Mouse (Mus musculus) thymus, postnatal 25 days (tissue): ENCODE data around the gene Cd36.
"Not testable (repeated sequence)": the region's sequence is repeated elsewhere in the genome, so short reads cannot be mapped to it uniquely, and the experiment has no call there.

Experiments used
- DNase-seq: peaks from one replicate; pipeline ENCODE4 v3.0.0; 2022

Gene Cd36

DNA sequence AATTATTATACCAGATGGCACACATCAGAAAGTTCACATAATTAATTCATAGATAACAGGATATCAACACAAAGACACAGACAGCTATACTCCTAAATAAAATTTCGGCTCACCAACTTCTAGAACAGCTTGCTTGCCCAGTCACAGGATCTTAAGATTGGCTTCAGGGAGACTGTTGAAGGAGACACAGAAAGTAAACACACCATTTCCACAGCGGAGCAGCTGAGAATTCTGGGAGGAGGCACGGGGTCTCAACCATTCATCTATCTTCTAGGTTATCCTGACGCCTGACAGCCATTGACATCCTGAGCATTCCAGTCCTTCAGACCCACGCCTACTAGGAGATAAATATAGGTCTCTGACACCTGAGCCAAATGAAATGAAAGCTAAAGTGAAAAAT, at the start of gene Cd36:
TSS of gene Cd36 (minus strand) at position 204 of the 400 bp plus-strand sequence.
- no peak for DNase-seq

DNA sequence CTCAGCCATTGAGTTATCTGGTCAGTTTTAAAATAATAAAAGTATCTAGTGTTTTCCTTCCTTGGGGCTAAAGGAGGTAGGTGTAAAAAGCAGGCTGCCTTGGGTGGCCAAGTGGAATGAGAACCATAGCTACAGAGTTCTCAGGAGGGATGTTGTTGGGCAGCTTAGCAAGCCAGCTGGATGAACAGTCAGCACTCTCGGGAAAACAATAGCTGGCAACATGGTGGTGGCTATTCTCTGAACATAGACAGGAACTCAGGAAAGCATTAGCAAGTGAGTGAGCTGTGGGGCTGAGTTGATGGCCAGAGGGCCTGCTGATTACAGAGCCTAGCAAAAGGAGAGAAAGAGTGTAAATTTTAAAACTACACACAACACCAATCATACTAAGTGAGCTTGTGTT, 45.9 kb upstream of the Cd36 start:
- no peak for DNase-seq

DNA sequence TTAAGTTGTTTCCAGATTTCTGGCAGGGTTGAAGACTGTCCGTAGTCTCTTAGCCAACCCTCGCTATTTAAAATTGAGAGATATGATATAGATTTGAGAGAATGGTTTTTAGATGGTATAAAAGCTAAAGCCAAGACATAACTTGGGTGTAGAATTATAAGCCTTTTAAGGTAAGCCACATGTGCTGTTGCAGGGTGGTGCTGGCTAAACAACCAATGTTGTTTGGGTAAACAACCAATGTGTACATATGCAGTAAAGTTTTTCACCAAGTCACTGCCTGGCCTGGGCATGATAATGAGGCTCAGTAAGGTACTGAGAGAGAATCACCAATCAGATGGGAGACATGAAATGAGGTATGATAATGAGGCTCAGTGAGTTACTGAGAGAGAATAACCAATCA, 43.0 kb upstream of the Cd36 start:
- not testable (repeated sequence) for DNase-seq

DNA sequence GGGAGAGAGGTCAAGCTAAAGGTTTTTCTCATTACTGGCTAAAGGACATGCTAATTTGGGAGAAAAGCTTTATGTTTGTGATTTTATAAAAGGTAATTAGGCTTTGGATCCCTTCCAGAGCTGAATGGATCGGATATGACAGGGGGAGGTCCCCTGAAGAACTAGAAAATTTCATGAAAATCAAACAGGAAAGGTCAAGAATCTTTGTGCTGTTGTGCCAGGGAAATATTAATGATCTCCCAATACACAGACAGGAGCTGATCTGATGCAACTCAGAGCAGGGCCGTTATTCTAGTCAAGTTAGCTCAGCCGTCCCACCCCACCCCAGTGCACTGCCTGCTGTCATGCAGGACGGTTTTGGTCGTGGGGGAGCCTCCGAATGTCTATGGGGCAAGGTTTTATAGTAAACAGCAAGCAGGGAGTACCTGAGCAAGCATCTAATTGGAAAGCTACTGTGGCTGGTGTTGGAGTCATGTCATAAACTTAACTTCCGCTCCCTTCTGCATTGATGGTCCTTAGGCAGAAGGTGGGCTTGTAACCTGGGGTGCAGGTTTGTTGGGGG, 40.5 kb upstream of the Cd36 start:
- DNase-seq: no peak

DNA sequence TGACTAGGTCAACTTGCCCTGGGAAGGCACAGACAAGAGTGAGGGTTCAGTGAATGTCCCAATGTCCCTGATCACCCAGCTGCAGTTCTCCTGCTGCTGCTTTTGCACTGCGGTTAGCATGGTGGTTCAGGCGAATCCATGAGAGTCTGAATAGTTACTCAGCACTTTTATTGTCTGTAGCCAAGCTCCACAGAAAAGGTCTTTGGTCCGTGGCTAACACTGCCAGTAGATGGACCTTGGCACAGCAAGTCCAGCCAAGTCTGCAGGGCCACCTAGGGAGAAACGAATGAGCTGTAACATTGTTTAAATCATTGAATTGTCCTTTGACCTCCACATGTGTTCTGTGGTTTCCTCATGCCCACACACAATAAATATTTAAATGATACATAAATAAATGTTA, 39.9 kb upstream of the Cd36 start:
- DNase-seq: no peak

DNA sequence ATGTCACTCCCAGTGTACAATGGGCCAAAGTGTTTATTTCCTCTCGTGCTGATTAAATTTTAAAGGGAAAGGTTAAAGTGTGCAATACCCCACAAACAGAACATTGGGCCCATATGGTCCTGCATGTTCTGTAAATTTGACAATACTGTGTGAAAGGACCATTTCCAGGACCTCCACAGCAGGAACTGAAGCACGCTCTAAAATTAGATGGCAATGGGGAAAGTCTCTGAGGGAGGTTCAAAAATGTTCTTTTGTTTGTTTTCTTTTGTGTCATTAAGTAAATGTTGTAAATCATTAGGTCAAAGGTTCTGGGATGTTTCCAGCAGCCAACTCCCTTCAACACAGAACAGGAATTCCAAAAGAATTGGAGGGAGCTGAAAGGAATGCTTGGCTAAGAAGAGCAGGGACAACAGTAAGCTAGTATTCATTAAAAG, 35.5 kb upstream of the Cd36 start:
- DNase-seq: no peak

DNA sequence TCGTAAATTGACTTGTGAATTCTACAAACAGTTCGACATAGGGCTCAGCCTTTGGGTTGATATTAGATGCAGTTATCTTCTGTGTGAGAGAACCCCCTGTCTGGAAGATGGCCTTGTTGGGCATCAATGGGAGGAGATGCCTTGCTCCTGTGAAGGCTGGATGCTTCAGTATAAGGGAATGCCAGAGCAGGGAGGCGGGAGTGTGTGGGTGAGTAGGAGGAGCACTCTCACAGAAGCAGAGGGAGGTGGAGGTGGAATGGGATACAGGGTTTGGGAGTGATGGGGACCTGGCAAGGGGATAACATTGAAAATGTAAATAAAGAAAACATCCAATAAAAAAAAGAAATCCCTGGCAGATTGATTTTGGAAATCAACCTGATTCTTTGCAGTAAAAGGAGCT, 35.0 kb upstream of the Cd36 start:
- no peak for DNase-seq

DNA sequence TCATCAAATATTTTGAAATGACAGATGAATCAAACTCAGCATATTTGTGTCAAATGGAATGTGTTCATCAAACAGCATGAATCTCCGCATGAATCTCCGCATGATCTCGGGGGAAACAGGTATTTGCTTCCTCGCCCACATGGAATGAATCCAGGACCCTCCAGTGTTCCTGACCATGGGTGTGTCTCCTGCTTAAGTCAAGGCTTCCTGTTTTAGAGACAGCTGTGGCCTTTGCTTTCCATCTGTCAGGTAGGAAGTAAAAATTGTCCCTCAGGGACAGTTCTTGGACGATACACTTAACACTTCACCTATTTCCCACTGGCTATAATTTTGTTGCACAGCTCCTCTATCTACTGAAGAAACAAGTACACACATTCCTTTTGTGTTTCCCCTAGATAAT, 30.4 kb upstream of the Cd36 start:
- DNase-seq: no peak

DNA sequence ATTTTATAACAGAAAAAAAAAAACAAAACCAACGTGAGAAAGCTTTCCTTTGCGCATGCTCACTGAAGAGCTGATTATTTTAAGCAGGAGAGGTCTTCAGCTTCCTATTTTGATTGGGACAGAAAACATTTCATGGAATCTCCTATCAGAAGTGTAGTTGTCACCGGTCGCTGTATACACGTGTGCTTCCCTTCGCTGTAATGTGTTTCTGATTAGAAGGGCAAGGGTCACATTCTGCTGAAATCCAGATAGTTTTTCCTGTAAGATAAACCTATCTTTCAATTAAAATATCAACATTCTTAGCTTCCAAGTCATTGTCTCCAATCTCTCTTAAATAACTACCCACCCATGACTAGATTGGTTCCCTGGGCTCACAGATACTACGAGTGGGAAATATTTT, 16.2 kb upstream of the Cd36 start:
- no peak for DNase-seq

DNA sequence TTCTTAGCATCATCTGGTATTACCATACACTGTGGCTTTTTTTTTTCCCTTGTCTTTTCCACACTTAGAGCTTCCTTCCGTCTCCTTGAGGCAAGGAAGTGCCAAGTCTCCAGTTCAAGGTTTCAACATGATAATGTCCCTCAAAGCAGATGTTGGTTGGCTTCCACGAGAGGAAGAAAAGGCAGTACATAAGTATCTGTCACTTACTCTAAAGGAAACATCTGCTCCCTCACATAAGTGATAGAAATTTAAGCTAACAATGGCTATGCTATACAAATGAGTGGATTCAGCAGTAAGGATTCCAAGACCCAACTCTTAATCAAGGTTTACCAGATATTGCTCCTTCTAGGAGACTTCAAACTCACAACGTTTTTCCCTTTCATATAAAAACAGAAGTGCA, 10.3 kb upstream of the Cd36 start:
- no peak for DNase-seq

DNA sequence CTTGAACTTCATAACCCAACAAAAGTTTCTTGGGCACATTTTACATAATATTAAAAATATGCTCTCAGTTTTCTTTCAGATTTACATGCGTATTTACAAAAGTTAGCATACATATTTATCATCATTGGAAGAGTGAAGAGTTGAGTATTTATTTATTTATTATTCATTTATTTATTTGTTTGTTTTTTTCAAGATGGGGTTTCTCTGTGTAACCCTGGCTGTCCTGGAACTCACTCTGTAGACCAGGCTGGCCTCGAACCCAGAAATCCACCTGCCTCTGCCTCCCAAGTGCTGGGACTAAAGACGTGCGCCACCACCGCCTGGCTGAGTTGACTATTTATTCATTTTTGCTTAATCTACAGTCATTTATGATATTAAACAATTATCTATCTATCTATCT, 9.0 kb upstream of the Cd36 start:
- DNase-seq: not testable (repeated sequence)

DNA sequence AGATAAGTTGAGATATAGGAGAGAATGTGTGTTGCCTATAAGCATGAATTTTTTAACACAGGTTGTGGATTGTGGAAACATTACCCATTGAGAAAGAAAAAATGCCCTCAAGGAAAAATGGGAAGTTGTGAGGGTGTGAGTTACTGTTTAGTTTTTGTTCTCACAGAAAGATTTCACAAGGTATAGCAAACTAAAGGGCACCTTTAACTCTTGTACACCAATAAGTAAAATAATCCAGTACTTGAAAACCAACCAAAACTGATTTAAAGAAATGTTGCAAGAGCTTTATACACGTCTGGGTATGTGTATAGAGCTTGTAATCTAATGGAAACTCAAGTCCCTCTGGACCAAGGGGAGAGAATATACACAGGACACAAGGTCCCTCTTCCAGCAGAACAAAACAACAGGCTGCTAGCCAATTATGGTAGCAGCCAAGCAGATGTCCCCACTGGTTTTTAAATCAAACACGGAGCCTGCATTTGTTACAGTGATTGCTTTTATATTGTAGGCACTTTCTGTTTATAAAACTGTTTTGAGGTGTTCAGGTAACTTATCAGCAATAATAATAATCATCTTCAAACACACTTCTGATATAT, 5.1 kb upstream of the Cd36 start:
- no peak for DNase-seq

DNA sequence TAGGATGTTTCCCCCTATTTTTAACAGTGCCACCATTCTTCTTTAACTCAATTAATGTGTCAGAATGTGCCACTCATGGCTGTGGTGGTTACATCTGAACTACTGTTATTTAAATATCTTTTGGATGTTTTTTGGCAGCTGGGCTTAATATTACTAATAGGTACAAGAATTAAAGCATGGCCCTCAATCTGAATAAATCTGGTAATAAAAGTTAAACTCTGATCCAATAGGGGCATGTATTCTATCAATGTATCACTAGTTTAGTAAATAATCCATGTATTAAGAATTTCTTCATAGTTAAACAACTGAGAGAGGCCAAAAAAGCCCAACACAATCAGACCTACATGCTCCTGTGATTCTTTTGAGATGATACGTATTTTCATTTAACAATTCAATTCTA, 690 bp upstream of the Cd36 start:
- no peak for DNase-seq

DNA sequence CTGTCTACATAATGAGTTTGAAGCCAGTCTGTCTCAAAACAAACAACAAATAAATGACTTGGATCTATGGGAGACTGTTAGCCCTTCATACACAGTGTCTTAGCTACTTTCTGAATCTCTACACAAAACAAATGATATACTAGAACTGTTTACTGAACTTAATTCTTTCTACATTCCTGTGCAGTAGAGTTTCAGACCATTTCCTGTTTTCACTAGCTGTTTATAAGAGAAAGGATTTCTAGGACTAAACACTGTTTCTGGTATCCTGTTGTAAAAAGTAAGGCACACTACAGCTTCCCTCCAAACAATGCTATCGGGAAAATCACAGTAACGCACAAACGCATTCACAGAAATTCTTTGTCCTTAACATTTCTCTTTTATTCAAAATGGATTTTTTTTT, 2.2 kb downstream of the Cd36 start:
- DNase-seq: no peak

DNA sequence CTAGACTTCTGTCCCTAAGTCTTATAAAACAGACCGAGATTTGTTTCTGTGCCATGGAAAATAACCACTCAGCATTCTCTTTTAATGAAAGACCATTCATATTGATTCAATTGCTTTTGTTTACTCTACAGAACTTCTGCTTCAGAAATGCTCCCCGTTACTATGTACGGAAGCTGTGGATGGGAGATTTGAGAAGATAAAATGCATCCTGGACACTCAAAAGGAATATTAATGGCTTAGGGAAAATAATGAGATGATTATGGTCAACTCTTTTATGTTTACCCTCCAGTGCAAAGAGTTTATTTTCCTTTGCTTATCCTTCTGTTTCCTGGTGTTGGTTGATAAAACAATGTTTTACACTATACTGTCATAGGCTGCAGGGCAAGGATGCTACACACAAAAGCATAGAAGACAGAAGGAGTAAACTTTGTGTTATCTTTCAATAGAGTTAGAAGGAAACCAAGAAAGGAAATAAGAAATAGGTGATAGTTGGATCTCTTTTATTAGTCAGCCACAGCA, 5.2 kb downstream of the Cd36 start:
- DNase-seq: no peak

DNA sequence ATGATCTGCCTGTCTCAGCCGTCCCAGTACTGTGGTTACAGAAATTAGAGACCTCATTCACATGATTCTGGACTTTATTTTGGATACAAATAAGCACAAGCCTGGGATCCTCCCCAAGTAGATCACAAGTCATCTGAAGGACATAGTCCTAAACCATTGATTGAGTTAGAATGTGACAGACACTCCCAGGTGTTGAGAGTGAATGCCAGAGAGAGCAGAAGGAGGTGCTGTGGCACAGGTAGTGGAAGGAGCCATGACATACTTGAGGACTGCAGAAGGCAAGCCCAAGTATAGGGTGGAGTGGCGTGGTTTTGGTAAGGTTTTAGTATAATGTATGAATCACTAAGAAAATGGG, 7.1 kb downstream of the Cd36 start:
- no peak for DNase-seq

DNA sequence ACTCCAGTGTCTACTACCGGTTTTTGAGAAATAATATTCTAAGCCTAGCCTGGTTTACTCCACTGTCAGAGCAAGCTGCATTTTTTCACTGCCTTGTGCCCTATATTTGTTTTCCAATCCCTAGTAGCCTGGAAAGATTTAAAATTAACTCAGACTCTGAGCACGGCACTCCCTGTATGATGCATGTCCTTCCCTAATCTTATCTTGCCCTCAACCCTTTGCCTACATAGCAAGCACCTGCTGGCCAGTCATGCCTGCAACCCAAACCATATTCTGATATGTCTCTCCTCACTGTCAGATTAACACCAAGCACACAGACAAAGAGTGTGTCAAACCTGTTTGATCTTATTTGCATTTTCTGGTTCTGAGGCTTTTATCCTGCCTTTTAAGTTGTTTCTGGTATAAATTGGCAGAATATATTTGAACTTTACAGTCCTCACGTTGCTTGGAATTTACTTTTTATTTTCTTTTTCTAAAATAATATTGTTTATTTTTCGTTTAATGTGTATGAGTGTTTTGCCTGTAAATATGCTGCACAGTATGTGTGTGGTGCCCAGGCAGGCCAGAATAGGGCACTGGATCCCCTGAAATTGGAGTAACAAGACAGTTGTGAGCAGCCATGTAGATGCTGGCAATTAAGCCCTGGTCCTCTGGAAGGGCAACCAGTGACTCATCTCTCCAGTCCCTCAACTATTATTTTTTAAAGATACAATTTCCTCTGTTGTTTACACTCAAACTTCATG, 7.6 kb downstream of the Cd36 start:
- no peak for DNase-seq

DNA sequence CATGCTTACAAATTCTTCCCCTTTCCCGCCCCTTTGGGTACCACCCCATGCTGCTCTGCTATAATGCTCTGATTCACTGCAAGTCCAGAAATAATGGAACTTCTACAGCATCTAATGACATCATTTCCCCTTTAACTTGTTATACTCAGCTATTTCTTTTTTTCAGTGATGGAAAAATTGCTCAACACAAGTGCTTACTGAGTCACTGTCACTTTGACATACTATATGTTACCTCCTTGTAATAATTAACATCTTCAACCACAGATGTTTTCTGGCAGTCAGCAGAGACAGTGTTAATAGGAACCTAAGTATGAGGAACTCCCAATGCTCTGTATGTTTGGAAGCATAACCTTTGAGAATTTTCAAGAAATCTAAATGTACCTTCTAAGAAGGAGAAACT, 8.7 kb downstream of the Cd36 start:
- no peak for DNase-seq

DNA sequence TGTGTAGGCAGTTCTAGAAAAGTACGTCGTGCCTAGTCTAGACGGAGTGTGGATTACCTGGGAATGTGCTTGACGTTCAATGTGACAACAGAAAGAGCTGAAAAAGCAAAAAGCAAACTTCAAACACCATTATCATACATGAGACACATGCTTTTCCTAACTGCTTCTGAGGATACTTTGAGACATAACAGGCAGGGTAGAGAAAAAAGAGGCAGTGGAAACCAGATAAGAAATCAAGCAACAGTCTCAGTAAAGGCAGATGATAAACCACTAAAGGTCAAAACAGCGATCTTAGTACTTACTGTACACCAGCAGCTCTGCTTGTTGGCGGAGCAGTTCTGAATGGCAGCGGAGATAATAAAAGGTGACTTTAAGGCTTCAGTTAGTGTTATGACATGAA, 11.6 kb downstream of the Cd36 start:
- DNase-seq: no peak

DNA sequence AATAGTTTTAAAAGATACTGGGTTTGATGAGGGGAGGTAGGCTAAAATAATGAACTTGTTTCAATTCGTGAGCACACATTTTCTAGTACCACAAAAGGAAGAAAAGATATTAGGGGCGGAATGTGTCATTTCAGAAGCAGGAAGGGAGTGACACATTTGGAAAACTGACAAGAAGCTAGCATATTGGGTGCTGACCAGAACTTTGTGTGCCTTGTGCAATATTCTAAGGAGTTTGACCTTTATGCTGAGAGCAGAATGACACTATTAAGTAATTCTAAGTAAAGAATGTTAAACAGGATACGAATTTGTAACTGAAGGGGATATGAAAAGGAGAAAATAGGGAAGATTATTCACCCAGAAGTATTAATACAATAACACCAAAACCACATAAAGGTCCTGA, 12.0 kb downstream of the Cd36 start:
- no peak for DNase-seq

DNA sequence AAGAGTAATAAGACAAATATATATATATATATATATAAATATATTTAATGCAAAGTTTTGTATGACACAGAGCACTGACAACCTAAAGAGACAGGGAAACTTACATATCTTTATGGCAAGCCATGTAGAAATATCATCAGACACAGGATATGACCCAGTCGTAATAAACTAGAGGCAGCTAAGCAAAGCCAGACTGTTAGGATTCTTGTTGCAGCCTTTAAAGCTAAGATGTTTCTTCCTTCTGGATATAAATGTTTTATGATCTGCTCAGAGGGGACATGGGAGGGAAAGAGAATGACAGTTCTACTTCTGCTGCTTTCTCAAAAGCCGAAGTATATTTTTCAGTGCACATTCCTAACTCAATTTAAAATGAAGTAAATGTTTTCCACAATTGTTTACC, 14.3 kb downstream of the Cd36 start:
- DNase-seq: no peak

DNA sequence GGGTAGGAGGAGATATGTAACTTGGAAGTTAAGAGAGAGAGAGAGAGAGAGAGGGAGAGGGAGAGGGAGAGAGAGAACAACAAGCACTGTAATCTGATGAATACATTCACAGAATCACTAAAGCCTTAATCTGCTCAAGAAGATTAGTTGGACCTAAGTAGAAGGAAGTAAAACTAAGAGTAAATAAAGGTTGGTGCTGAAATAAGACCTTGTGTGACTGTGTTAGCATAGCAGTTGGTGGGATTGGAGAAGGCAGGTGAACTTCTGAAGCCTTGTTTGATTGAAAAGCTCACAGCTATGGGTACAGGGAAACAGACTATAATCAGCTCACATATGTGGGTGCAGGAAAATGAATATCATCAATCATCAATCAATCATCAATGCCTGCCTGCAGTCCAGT, 23.2 kb downstream of the Cd36 start:
- no peak for DNase-seq

DNA sequence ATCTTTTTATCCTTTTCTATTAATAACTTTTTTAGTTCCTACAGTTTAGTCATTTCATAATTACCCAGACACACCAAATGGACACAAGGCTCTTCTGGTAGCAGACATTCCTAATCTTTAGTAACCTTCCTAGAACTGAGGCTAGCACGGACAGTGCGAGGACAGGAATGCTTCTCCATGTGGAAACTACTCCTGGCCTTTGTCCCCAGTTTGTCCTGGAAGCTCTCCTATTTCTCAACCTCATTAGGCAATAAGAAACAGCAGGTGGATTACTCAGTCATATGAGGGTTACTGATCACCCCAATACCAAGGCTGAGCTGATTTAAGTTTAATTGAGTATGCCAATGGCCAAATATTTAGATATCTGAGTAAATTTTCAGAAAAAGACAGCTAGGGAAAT, 25.5 kb downstream of the Cd36 start:
- DNase-seq: no peak

DNA sequence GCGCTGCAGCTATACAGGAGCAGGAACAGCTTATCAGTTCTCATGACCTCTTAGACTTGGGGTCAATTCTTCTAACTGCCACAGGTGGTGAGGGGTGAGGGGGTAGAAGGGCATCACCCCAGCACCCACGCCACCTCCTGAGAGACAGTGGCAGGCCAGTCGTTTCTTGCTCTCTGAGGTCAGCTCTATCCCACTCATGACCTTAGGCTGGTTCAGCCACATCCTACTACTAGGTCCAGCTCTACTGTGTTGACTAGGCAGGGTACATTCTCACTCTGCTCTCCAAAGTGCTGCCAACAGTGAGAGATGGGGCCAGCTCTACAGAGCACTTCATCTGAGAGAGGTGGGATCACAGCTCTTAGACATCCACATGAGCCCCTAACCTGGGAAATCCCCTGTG, 30.2 kb downstream of the Cd36 start:
- DNase-seq: no peak

DNA sequence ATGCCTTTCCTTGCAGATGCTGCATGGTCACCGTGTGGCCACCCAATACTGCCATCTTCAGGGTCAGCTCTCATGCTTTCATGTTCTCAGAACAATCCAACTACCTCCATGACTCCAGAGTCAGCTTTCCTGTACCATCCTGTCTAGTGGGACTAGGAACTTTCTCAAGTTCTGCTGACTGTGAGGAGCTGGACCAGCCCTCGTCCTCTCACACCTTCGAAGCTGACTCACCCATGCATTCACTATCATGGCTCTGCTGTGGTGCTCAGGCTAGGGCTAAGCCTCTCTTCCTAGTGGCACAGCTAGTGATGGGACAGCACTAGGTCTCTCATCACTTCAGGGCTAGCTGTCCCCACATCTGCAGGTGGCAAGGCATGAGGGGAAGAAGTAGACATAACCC, 30.7 kb downstream of the Cd36 start:
- DNase-seq: no peak
